Mouse (Mus musculus) embryo, embryonic 9.5 days (tissue): Measurements from ENCODE around the gene Ccn2.

Experiments used
- DNase-seq: peaks from one replicate; pipeline ENCODE4 v3.0.0-alpha.2; 2017; ENCODE audit errors: extremely low spot score

Ccn2 gene

DNA sequence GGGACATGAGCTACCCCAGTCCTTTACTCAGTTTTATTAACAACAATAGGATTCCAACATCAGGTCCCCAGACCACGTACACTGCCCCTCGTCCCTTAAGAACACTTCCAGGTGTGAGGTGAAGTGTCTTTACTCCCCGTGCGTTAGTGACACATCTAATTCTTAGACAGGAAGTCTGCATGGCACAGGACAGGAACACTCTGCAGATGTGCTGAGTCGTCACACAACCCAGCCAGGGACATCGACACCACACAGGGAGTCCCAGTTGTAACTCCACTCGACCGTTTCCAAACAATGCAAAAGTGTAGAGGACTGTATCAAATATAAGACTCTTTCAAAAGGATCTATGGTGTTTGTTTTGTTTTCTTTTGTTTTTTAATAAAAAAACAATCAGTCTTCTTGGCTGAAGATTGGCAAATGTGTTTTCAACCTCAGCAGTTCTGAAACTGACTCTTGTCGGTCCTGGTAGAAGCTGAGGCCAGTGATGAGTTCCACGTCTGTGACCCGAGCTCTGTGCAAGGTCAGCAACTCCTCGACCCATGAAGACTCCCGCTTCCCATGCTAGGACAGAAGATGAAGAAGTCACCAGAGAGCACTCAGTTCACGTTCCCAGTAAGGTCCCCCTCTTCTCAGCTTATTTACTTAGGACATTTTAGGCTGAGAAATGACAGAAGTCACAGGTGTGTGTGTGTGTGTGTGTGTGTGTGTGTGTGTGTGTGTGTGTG is 46.3 kb downstream of the Ccn2 start:
- DNase-seq, result no peak

- no peak for DNase-seq
Measured at GRCm38 (mm10) chr10:24642796-24643580, 47.7 kb downstream of the Ccn2 start.

DNA sequence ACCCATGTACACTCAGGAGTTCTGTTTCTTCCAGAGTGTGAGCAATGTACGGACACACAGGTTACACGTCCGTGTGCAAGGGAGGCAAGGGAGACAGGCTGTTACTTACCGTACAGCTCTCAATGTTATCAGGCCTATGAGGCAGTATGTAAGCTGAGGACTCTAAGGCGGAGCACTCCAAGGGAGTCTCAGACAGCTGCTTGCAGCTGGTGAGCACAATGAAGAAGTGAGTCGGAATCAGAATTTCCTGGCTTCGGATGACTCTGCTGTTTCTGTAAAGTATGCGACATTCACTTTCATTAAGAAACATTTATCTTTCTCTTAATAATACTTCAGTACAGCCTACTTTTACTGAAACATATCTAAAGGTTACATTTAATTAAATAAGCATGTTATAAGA is 49.9 kb downstream of the Ccn2 start:
- no peak for DNase-seq
